Mouse (Mus musculus) erythroid progenitor cell, adult 5-6 weeks (primary cell): Measurements from ENCODE around the gene Aldh1a1. TPM values are rescaled to one million over a fixed set of nuclear protein-coding genes. Genes with fewer than 3 reads are reported as not detected.

Experiments
- ATAC-seq: replicated peaks from 2 replicates; pipeline ENCODE4 v1.8.0; 2016; ENCODE audit warnings: moderate number of reproducible peaks, mild to moderate bottlenecking, moderate TSS enrichment, inconsistent platforms; ENCODE audit not compliant: poor library complexity, low FRiP score, severe bottlenecking
- total RNA-seq, 2 experiments: library from RNA; stranded (forward) in 1 of 2; stranded (reverse) in 1 of 2; fragments of 150-400 nt in 1 of 2; fragments of 186-747, 209-891 nt in 1 of 2; gene quantifications; 2 replicates each; pipeline versions ENCODE4 v1.2.3 to v1.2.4; 2015 to 2017; ENCODE audit warnings: low replicate concordance in 2 of 2

Aldh1a1 gene
- total RNA-seq, 2 experiments from 2014 or later, result 31.9 to 117 TPM

- no peak for ATAC-seq
Observed at GRCm38 (mm10) chr19:20547025-20547424, 54.5 kb downstream of the Aldh1a1 start.

- no peak for ATAC-seq
Observed at GRCm38 (mm10) chr19:20549409-20549808, 56.9 kb downstream of the Aldh1a1 start.

DNA sequence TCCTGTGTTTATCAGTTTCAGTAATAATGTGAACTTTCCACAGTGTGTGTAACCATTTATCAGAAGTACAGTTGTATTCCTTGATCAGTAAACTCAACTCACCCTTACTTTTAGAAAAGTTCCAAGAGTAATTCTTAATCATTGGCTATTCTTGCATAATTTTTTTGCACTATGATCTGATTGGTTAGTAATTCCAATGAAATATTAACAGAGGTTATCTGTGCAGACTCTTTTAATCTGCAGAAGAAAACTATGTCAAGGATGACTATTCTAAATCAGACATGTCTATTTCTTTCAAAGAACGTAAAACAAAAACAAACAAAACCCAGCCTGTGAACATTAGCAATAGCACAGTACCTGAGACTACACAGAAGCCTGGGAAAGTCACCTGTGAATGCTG lies 62.9 kb downstream of the Aldh1a1 start:
- ATAC-seq, result no peak

- no peak for ATAC-seq
Observed at GRCm38 (mm10) chr19:20557211-20557610, 64.7 kb downstream of the Aldh1a1 start.

DNA sequence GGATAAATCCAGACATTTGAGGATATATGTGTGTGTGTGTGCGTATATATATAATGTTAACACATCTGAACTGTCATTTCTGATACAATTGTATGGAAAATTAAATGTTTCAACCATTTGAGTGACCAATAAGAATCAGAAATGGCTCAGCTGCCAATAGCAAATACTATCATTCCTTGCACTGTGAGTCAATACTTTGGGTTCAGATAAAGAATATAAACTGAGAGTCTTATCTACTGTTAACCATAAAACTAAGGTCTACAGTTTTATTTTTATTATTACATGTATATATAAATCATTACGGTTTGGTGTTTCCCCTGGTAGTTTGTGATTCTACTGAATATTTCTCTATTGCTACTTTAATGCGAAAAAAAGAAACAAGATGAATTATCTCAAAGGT lies 65.6 kb downstream of the Aldh1a1 start:
- ATAC-seq, result no peak

- peak; percentile 59 for ATAC-seq
Observed at GRCm38 (mm10) chr19:20558544-20558943, 66.0 kb downstream of the Aldh1a1 start.

DNA sequence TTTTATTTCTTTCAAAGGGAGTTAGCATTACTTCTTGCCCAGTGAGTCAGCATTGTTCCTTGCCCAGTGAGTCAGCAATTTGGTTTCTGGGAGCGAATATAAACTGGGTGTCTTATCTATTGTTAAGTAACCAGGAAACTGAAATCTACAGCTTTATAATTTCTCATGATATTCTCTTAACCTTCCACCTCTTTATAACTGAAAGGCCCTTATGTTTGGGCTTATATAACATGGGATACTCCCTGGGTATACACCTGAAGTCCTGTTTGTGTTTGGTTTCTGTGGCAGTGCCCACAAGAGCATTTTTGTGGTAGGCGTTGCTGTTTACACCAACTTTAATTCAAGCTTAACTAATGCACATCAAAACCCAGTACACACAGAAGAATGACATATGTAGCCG lies 66.4 kb downstream of the Aldh1a1 start:
- ATAC-seq, result peak; percentile 88

- no peak for ATAC-seq
Observed at GRCm38 (mm10) chr19:20559952-20560351, 67.4 kb downstream of the Aldh1a1 start.

GRCm38 (mm10) chr19:20562396-20562795 lies 69.9 kb downstream of the Aldh1a1 start:
- no peak for ATAC-seq

- no peak for ATAC-seq
Observed at GRCm38 (mm10) chr19:20566294-20566693, 73.8 kb downstream of the Aldh1a1 start.

GRCm38 (mm10) chr19:20567039-20567438 lies 74.5 kb downstream of the Aldh1a1 start:
- ATAC-seq, result no peak

- no peak for ATAC-seq
Observed at GRCm38 (mm10) chr19:20576984-20577383, 84.5 kb downstream of the Aldh1a1 start.

GRCm38 (mm10) chr19:20577429-20577828 lies 84.9 kb downstream of the Aldh1a1 start:
- no peak for ATAC-seq

GRCm38 (mm10) chr19:20599951-20600350 lies 107.4 kb downstream of the Aldh1a1 start:
- ATAC-seq, result no peak

DNA sequence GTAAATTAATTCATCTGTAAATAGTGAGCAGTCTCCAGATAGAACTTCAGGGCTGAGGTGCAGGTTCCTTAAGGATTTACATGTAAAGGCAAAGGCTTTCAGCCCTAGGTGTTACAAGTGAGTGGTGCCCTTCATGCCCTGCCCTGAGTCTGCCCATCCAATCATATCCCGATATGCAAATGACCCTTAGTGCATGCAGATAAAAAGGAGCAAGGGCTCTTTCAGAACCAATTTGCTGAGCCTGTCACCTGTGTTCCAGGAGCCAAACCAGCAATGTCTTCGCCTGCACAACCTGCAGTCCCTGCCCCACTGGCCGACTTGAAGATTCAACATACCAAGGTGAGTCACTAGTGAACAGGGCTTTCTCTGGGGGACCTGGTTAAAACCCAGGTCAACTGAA lies 109.2 kb downstream of the Aldh1a1 start:
- ATAC-seq, result peak; percentile 96

GRCm38 (mm10) chr19:20603212-20603611 lies 110.7 kb downstream of the Aldh1a1 start:
- ATAC-seq, result no peak

DNA sequence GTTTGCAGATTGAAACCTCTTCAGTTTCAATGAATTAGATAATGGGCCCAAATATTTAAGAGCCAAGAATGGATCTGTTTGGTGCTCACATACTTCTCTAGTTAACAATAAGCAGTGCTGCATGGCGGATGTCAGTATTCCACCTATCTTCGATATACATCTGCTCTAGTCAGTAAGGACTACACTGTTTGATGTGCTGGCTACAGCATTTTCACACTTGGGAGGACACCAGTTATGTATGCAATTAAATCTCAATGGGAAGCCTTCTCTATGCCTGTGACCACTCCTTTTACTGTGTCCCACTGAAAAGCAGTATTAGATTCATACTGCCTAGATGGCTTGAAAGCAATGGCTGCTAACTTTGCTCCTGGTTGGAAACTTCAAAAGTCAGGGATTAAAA lies 111.4 kb downstream of the Aldh1a1 start:
- no peak for ATAC-seq

GRCm38 (mm10) chr19:20614252-20614930 lies 121.9 kb downstream of the Aldh1a1 start:
- no peak for ATAC-seq

DNA sequence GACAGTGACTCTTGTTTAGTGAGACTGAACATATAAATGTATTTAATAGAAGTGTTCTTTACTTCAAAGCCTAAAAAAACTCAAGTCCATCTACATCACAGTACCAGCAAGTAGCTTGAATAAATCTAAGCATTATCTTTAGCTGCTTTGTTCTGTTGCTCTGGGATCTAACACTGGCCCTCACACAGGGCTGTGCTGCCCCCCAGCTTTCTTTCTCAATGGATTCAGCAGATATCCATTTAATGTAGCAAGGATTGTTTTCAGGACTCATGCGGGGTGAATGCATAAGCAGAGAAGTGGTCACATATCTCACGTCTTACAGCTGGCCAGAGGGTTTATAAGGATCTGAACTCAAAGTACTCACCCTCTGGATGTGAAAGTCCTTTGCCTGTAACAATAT lies 129.9 kb downstream of the Aldh1a1 start:
- ATAC-seq, result no peak

- ATAC-seq, result no peak
Observed at GRCm38 (mm10) chr19:20623416-20623815, 130.9 kb downstream of the Aldh1a1 start.

DNA sequence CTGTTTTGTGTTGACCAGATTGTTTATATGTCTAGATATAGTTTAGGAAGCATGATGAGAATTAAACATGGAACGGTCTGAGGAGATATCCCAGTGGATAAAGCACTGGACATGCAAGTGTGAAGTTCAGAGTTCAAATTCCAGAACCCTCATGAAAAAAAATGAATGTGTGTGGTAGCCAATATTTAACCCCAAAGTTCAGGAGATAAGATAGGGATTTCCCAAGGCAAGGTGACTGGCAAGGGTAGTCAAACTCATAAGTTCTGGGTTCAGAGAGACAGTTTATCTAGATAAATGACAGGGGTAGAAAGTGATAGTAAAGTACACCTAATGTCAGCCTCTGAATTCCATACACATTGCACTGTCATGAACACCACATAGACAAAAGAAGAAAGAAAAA lies 138.5 kb downstream of the Aldh1a1 start:
- ATAC-seq, result no peak
